Mouse (Mus musculus) hindbrain, embryonic 13.5 days (tissue): Measurements from ENCODE around the gene N4bp1. TPM values are rescaled to one million over a fixed set of nuclear protein-coding genes. Genes with fewer than 3 reads are reported as not detected.
A peak's percentile ranks its signal among the peaks of the same experiment; 100 is the strongest.

Experiments
- ATAC-seq: fragments of 200-750 bp; cut with Nextera tagmentation; 2 replicates; pipeline ENCODE4 v1.8.0; 2017; ENCODE audit warnings: moderate TSS enrichment; ENCODE audit not compliant: low FRiP score
- H3K27ac ChIP-seq: fragments of 300-500 bp; sonication (generic); 2 replicates; pipeline ENCODE4 v1.5.1; 2015; ENCODE audit warnings: inconsistent platforms, mild to moderate bottlenecking, moderate library complexity
- H3K27me3 ChIP-seq: fragments of 300-500 bp; sonication (generic); 2 replicates; pipeline ENCODE4 v1.6.1; 2015; ENCODE audit warnings: mild to moderate bottlenecking, inconsistent platforms
- H3K36me3 ChIP-seq: fragments of 300-500 bp; sonication (generic); 2 replicates; pipeline ENCODE4 v1.6.1; 2015; ENCODE audit warnings: mild to moderate bottlenecking, inconsistent platforms
- H3K4me1 ChIP-seq: fragments of 300-500 bp; sonication (generic); replicated peaks from 2 replicates; pipeline ENCODE4 v1.6.1; 2015; ENCODE audit warnings: inconsistent platforms
- H3K4me2 ChIP-seq: fragments of 300-500 bp; sonication (generic); 2 replicates; pipeline ENCODE4 v1.6.1; 2015; ENCODE audit warnings: inconsistent platforms, mild to moderate bottlenecking, moderate library complexity
- H3K4me3 ChIP-seq: fragments of 300-500 bp; sonication (generic); 2 replicates; pipeline ENCODE4 v1.5.1; 2015; ENCODE audit warnings: mild to moderate bottlenecking, inconsistent platforms
- H3K9ac ChIP-seq: fragments of 300-500 bp; sonication (generic); 2 replicates; pipeline ENCODE4 v1.6.1; 2015; ENCODE audit warnings: mild to moderate bottlenecking, inconsistent platforms
- H3K9me3 ChIP-seq: fragments of 300-500 bp; sonication (generic); 2 replicates; pipeline ENCODE4 v1.6.1; 2016; ENCODE audit warnings: inconsistent platforms
- WGBS: fragments of 180-500 bp; shearing (Covaris S2); methylation state at CpG from one replicate; pipeline ENCODE4 v1.1.7; 2015; 5-methylcytosine and 5-hydroxymethylcytosine counted together
- polyA plus RNA-seq: library from polyadenylated mRNA; unstranded; fragments of >200 nt; fragmentation: Nextera tagmentation; extraction: Ambion mirVana; gene quantifications from 2 replicates; pipeline ENCODE4 v1.2.1, GENCODE M21; 2015

N4bp1 gene
- polyA plus RNA-seq, 1 experiment from 2014 or later: 10.0 TPM

GRCm38 (mm10) chr8:86871421-86871820 lies 13.6 kb downstream of the N4bp1 start:
- 95% methylated on average over 2 of the region's 2 CpGs for WGBS
- Histone ChIP-seq H3K36me3 (no peaks in the 10 kb centered on the region), H3K4me3 (no peak overlapping the region), H3K27me3 (no peaks in the 10 kb centered on the region), H3K9ac (no peak overlapping the region), H3K9me3 (no peaks in the 10 kb centered on the region), H3K27ac (no peak overlapping the region), H3K4me2 (no peak overlapping the region), H3K4me1 (peaks cover 28% of the 10 kb centered on the region)
- no peak for ATAC-seq

GRCm38 (mm10) chr8:86870771-86871170 lies 14.3 kb downstream of the N4bp1 start:
- Histone ChIP-seq H3K9ac (no peak overlapping the region), H3K36me3 (no peaks in the 10 kb centered on the region), H3K4me2 (no peak overlapping the region), H3K4me1 (peaks cover 28% of the 10 kb centered on the region), H3K27ac (no peak overlapping the region), H3K27me3 (no peaks in the 10 kb centered on the region), H3K9me3 (no peaks in the 10 kb centered on the region), H3K4me3 (no peak overlapping the region)
- WGBS: 84% methylated on average over 2 of the region's 2 CpGs
- no peak for ATAC-seq

GRCm38 (mm10) chr8:86868041-86868440 lies 17.0 kb downstream of the N4bp1 start:
- H3K27ac ChIP-seq: no peak overlapping the region

GRCm38 (mm10) chr8:86864764-86865163 lies 20.3 kb downstream of the N4bp1 start:
- Histone ChIP-seq H3K9me3 (no peaks in the 10 kb centered on the region), H3K27ac (no peak overlapping the region)
- WGBS: 87% methylated on average over 4 of the region's 4 CpGs

More at GRCm38 (mm10) chr8:86868041-86868440, 17.0 kb downstream of the N4bp1 start:
- no peak overlapping the region for H3K4me2 ChIP-seq
- H3K4me3 ChIP-seq: no peak overlapping the region
- WGBS: 88% methylated on average over 3 of the region's 3 CpGs
- H3K36me3 ChIP-seq: no peaks in the 10 kb centered on the region
- no peaks in the 10 kb centered on the region for H3K27me3 ChIP-seq
- no peaks in the 10 kb centered on the region for H3K9me3 ChIP-seq
- peaks cover 7% of the 10 kb centered on the region for H3K4me1 ChIP-seq
- H3K9ac ChIP-seq: no peak overlapping the region
- ATAC-seq: no peak

GRCm38 (mm10) chr8:86862837-86863236 lies 22.2 kb downstream of the N4bp1 start:
- Histone ChIP-seq H3K36me3 (peaks cover 23% of the 10 kb centered on the region), H3K27ac (no peak overlapping the region), H3K4me2 (no peak overlapping the region), H3K9me3 (no peaks in the 10 kb centered on the region), H3K4me3 (no peak overlapping the region), H3K27me3 (no peaks in the 10 kb centered on the region), H3K4me1 (peaks cover 10% of the 10 kb centered on the region), H3K9ac (no peak overlapping the region)
- 93% methylated on average over 4 of the region's 4 CpGs for WGBS
- no peak for ATAC-seq

More at GRCm38 (mm10) chr8:86864764-86865163, 20.3 kb downstream of the N4bp1 start:
- H3K36me3 ChIP-seq: peaks cover 19% of the 10 kb centered on the region
- no peaks in the 10 kb centered on the region for H3K27me3 ChIP-seq
- no peak overlapping the region for H3K4me2 ChIP-seq
- no peak overlapping the region for H3K9ac ChIP-seq
- H3K4me3 ChIP-seq: no peak overlapping the region
- H3K4me1 ChIP-seq: peaks cover 2% of the 10 kb centered on the region
- ATAC-seq: no peak

- Histone ChIP-seq H3K27me3 (no peaks in the 10 kb centered on the region), H3K9ac (no peak overlapping the region), H3K9me3 (no peaks in the 10 kb centered on the region), H3K4me2 (no peak overlapping the region), H3K4me3 (no peak overlapping the region), H3K27ac (no peak overlapping the region), H3K36me3 (peaks cover 23% of the 10 kb centered on the region), H3K4me1 (peaks cover 13% of the 10 kb centered on the region)
- no peak for ATAC-seq
- WGBS: 90% methylated on average over 3 of the region's 3 CpGs
Measured at GRCm38 (mm10) chr8:86862155-86862816, 22.8 kb downstream of the N4bp1 start.

DNA sequence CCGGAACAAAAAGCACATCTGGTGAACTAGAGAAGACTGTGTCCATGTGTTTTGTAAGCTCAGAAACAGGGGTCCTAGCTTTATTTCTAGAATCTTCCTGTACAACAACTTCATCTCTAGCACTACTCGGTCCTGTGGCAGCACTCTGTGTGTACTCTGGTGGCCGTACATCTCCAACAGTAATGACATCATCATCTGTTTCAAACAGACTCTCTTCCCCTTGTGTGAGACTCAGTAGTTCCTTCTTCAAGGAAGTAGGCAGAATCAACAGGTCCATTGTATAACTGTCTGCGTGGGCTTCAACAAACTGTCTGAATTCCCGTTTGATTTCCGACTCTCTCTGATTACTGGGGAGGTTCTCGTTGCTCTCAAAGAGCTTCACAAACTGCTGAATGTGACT lies 23.5 kb downstream of the N4bp1 start:
- WGBS: 84% methylated on average over 7 of the region's 7 CpGs
- H3K4me2 ChIP-seq: no peak overlapping the region
- H3K27me3 ChIP-seq: no peaks in the 10 kb centered on the region
- H3K36me3 ChIP-seq: peaks cover 23% of the 10 kb centered on the region
- H3K4me3 ChIP-seq: no peak overlapping the region
- H3K9ac ChIP-seq: no peak overlapping the region
- no peaks in the 10 kb centered on the region for H3K9me3 ChIP-seq
- no peak overlapping the region for H3K27ac ChIP-seq
- peaks cover 13% of the 10 kb centered on the region for H3K4me1 ChIP-seq
- no peak for ATAC-seq

DNA sequence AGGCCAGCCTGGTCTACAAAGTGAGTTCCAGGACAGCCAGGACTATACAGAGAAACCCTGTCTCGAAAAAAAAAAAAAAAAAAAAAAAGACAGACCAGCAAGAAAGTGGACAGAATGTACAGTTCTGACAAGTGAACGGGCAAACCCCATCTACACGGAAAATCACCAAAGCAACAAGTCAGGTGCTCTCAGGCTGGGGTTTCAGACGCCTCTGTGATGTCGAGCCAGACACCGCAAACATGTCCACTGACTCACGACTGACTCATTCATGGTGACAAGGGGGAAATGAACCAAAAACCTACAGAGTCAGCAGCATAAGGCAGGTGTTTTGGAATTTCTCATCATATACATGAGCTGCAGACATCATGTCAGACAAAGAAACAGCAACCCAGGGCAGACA lies 28.8 kb downstream of the N4bp1 start:
- Histone ChIP-seq H3K36me3 (peaks cover 26% of the 10 kb centered on the region), H3K9me3 (no peaks in the 10 kb centered on the region), H3K9ac (no peak overlapping the region), H3K4me3 (no peak overlapping the region), H3K4me2 (no peak overlapping the region), H3K27ac (no peak overlapping the region), H3K4me1 (peaks cover 40% of the 10 kb centered on the region), H3K27me3 (no peaks in the 10 kb centered on the region)
- ATAC-seq: no peak
- WGBS: 84% methylated on average over 7 of the region's 7 CpGs

- Histone ChIP-seq H3K4me2 (no peak overlapping the region), H3K27me3 (no peaks in the 10 kb centered on the region), H3K9ac (0 out of 2 replicates have a peak overlapping the region, but pooled peaks have one; percentile 46), H3K27ac (no peak overlapping the region), H3K9me3 (no peaks in the 10 kb centered on the region), H3K4me3 (no peak overlapping the region), H3K36me3 (peaks cover 17% of the 10 kb centered on the region), H3K4me1 (peaks cover 37% of the 10 kb centered on the region)
- ATAC-seq: no peak
- WGBS: 35% methylated on average over 11 of the region's 11 CpGs
Measured at GRCm38 (mm10) chr8:86854686-86855085, 30.4 kb downstream of the N4bp1 start.

DNA sequence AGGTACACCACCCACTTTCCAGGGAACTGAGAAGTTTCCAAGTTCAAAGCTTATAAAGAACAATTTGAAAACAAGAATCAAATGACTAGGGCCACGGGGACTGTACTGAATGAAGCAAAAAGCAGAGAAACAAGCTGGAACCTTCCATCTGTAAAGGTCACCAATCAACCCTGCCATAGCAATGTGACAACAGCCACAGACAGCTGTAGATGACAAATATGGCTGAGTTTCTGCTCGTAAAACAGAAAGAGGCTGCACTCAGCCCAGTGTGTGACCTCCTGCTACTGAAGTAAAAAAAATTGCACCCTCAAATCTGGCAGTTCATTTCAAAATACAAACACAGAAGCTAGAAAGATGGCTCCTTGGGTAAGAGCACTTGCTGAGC lies 31.1 kb downstream of the N4bp1 start:
- H3K36me3 ChIP-seq: peaks cover 17% of the 10 kb centered on the region
- H3K9ac ChIP-seq: no peak overlapping the region
- no peak for ATAC-seq
- no peak overlapping the region for H3K4me3 ChIP-seq
- H3K27me3 ChIP-seq: no peaks in the 10 kb centered on the region
- no peaks in the 10 kb centered on the region for H3K9me3 ChIP-seq
- H3K27ac ChIP-seq: 0 out of 2 replicates have a peak overlapping the region, but pooled peaks have one; percentile 5
- WGBS: 69% methylated on average over 2 of the region's 2 CpGs
- no peak overlapping the region for H3K4me2 ChIP-seq
- H3K4me1 ChIP-seq: peaks cover 32% of the 10 kb centered on the region

DNA sequence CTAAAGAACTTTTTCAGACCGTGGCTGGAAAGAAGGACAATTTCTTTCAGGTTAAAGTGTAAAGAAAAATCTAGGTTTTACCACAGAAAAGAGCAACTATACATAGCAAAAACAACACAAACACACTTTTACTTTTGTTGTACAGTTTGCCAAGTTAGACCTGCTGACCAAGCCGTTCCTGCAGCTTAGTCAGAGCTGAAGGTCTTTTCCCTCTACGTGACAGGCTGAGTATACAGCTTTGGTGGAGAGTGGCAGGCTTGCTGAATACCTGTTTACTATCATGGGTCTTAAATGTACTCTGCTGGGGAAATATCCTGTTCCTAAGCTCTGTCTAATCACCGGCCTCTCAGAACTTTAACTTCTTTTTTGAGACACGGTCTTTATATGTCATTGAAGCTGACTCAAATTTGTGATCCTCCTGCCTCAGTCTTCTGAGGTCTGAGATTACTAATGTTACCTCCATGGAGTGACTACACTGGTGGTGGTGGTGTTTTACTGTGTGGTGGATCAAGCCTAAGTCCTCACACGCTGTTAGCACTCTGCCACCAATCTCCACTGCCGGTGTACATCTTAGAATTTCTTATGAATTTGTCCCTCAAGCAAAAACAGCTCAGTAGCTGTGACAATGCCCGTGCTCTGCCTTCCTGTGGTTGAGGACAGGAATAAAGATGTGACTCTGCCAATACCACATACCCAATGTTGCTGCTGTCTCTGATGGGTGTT lies 31.6 kb downstream of the N4bp1 start:
- H3K4me1 ChIP-seq: peaks cover 32% of the 10 kb centered on the region
- 0 out of 2 replicates have a peak overlapping the region, but pooled peaks have one; percentile 5 for H3K27ac ChIP-seq
- ATAC-seq: no peak
- 92% methylated on average over 8 of the region's 8 CpGs for whole genome bisulfite sequencing
- no peaks in the 10 kb centered on the region for H3K9me3 ChIP-seq
- no peak overlapping the region for H3K4me3 ChIP-seq
- no peak overlapping the region for H3K9ac ChIP-seq
- no peak overlapping the region for H3K4me2 ChIP-seq
- H3K36me3 ChIP-seq: peaks cover 20% of the 10 kb centered on the region
- no peaks in the 10 kb centered on the region for H3K27me3 ChIP-seq

- ATAC-seq: no peak
- no peaks in the 10 kb centered on the region for H3K27me3 ChIP-seq
Measured at GRCm38 (mm10) chr8:86852491-86852890, 32.6 kb downstream of the N4bp1 start.

More at GRCm38 (mm10) chr8:86852491-86852890, 32.6 kb downstream of the N4bp1 start:
- peaks cover 30% of the 10 kb centered on the region for H3K36me3 ChIP-seq
- 95% methylated on average over 3 of the region's 3 CpGs for WGBS
- no peaks in the 10 kb centered on the region for H3K9me3 ChIP-seq
- H3K4me2 ChIP-seq: no peak overlapping the region
- H3K4me3 ChIP-seq: no peak overlapping the region
- peaks cover 27% of the 10 kb centered on the region for H3K4me1 ChIP-seq
- no peak overlapping the region for H3K9ac ChIP-seq
- H3K27ac ChIP-seq: peak overlapping the region; percentile 24; the same call in 1 of the 2 replicates
